Mouse (Mus musculus) forebrain, embryonic 14.5 days (tissue): ENCODE data around the gene Kif16b. TPM values are rescaled to one million over a fixed set of nuclear protein-coding genes. Genes with fewer than 3 reads are reported as not detected.

Source experiments
- ATAC-seq: fragments of 200-750 bp; cut with Nextera tagmentation; 2 replicates; pipeline ENCODE4 v1.8.0; 2017; ENCODE audit warnings: mild to moderate bottlenecking, moderate library complexity
- DNase-seq: peaks from one replicate; pipeline ENCODE4 v3.0.0-alpha.2; 2015; ENCODE audit warnings: low spot score
- H3K27ac ChIP-seq: fragments of 300-500 bp; sonication (generic); 2 replicates; pipeline ENCODE4 v1.5.1; 2014; ENCODE audit warnings: low read depth, mild to moderate bottlenecking, control low read depth, low read length, moderate library complexity
- H3K27me3 ChIP-seq: fragments of 300-500 bp; sonication (generic); replicated peaks from 2 replicates; pipeline ENCODE4 v1.6.1; 2014; ENCODE audit warnings: low read length, control low read depth, mixed read lengths; ENCODE audit not compliant: control insufficient read depth, insufficient read depth
- H3K36me3 ChIP-seq: fragments of 300-500 bp; sonication (generic); 2 replicates; pipeline ENCODE4 v1.6.1; 2014; ENCODE audit warnings: low read length, control low read depth; ENCODE audit not compliant: control insufficient read depth, insufficient read depth
- H3K4me1 ChIP-seq: fragments of 300-500 bp; sonication (generic); 2 replicates; pipeline ENCODE4 v1.6.1; 2014; ENCODE audit warnings: antibody characterized with exemption, low read length, control low read depth; ENCODE audit not compliant: control insufficient read depth, insufficient read depth
- H3K4me2 ChIP-seq: fragments of 300-500 bp; sonication (generic); 2 replicates; pipeline ENCODE4 v1.6.1; 2014; ENCODE audit warnings: mild to moderate bottlenecking, control low read depth, low read length
- H3K4me3 ChIP-seq: fragments of 300-500 bp; sonication (generic); 2 replicates; pipeline ENCODE4 v1.5.1; 2014; ENCODE audit warnings: low read depth, low read length, control low read depth
- H3K9ac ChIP-seq: fragments of 300-500 bp; sonication (generic); 2 replicates; pipeline ENCODE4 v1.6.1; 2014; ENCODE audit warnings: mild to moderate bottlenecking, low read length, control low read depth, moderate library complexity
- H3K9me3 ChIP-seq: fragments of 300-500 bp; sonication (generic); replicated peaks from 2 replicates; pipeline ENCODE4 v1.6.1; 2016; ENCODE audit warnings: low read length, control low read depth, mixed read lengths; ENCODE audit not compliant: control insufficient read depth
- WGBS: fragments of 180-500 bp; shearing (Covaris S2); extraction: QIAGEN DNeasy Blood & Tissue Kit; methylation state at CpG from one replicate; pipeline ENCODE4 v1.1.7; 2014; 5-methylcytosine and 5-hydroxymethylcytosine counted together
- polyA plus RNA-seq: library from polyadenylated mRNA; unstranded; fragments of >200 nt; fragmentation: Nextera tagmentation; extraction: Ambion mirVana; gene quantifications from 2 replicates; pipeline ENCODE4 v1.2.1, GENCODE M21; 2014

Kif16b gene
- polyA plus RNA-seq, 1 experiment from 2014 or later = 3.0 TPM

DNA sequence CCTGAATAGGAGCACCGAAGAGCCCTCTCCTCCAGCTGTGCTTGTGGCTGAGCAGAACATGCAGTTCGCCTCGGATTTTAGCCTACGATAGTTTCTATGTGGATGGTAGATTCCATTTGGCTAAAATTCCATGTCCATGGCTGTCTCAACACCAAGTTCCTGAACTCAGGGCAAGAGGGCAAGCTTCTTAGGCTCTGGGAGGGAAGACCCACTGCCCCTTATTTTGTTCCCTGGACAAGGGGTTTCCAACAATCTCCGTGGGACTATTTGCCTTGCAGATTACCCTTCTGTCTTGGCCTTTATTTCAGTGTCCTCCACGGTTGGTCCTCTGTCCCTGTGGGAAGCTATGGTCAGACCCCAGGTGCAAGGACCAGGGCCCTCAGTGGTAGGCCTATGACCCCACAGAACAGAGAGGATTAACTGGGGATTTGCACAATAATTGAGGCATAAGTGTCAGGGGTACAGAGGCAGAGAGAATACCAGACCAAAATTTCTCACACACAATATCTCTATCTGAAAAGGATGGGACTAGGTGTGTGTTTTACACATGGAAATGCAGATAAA lies 267.3 kb downstream of the Kif16b start:
- no peak overlapping the region for H3K4me3 ChIP-seq
- DNase-seq (no peak), ATAC-seq (no peak)
- WGBS = 59% methylated on average over 6 of the region's 6 CpGs
- H3K9me3 ChIP-seq = no peaks in the 10 kb centered on the region
- no peak overlapping the region for H3K4me2 ChIP-seq
- no peak overlapping the region for H3K9ac ChIP-seq
- no peak overlapping the region for H3K27ac ChIP-seq
- H3K27me3 ChIP-seq = no peaks in the 10 kb centered on the region
- 0 out of 2 replicates have a peak, but pooled peaks cover 3% of the 10 kb centered on the region for H3K4me1 ChIP-seq
- no peaks in the 10 kb centered on the region for H3K36me3 ChIP-seq

DNA sequence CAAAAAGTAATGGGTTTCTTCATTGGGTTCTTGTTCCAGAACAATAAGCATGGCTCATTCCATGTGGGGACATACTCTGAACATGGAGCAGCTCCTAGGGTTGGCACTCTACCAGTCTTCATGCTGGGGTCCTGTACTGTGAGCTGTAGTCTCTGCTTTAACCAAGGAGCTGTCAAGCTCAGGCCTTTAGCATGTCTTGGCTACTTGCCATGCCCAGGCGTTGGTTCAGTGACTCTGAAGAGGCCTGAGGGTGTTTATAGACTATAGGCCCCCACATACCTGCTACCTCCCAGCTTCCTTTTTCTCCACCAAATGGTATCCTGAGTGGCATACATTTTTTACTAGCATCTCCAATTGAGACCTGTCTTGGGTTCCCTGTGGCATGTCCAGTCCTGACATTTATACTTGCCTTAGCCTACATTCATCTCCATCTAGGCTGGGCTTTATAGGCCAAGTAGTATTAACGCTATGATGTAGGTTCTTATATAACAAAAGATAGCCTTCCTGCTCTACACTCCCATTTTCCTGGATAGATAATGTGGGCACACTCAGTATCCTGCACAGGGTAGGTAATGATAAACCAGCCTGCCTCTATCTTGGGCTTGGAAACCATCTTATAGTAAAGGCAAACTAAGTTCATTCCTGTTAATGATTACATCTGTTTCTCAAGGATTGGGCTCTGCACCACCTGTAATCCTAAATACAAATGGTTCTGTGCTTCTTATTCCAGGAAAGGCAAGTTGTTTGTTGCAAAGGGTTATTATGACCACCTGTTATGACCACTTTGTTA lies 271.6 kb downstream of the Kif16b start:
- no peak overlapping the region for H3K4me3 ChIP-seq
- no peaks in the 10 kb centered on the region for H3K36me3 ChIP-seq
- ATAC-seq = no peak
- DNase-seq = no peak
- no peaks in the 10 kb centered on the region for H3K9me3 ChIP-seq
- H3K9ac ChIP-seq = no peak overlapping the region
- H3K4me1 ChIP-seq = no peaks in the 10 kb centered on the region
- no peaks in the 10 kb centered on the region for H3K27me3 ChIP-seq
- no peak overlapping the region for H3K4me2 ChIP-seq
- 58% methylated on average over 2 of the region's 2 CpGs for WGBS
- H3K27ac ChIP-seq = no peak overlapping the region

DNA sequence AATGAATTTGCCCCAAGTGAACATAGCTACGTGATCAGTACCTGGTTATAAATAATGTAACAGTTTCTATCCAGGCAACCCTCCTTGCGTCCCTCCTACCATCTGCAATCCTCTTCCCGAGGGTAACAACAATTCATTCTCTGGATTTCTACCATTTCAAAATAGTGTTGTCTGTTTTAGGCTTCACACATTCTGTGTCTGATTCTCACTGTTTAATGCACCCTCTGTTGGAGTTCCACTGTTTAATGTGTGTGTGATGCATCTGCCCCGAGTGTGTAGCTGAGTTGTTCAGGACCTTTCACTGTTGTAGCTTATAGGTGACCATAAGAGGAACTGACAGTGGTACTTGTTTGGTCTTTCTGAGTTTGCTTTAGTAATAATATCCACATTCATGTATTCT lies 275.6 kb downstream of the Kif16b start:
- no peak for DNase-seq

DNA sequence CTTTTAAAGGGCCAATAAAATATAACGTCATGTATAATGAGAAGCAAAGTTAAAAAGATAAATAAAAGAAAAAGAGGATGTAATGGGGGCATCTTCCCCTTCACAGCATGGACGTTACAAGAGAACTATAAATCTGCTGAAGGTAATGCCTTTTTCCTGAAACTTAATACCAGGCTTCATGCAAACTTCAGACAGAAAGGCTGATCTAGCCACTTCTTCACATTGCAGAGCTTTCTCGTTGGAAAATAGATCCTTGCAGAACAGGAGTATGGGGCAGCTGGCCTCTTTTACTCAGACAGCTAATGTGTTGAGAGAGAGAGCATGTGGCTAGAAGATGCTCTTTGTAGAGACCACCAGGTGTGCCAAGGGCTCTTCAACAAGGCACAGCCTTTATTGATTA lies 276.2 kb downstream of the Kif16b start:
- no peak for ATAC-seq
- H3K4me1 ChIP-seq = no peaks in the 10 kb centered on the region
- H3K27me3 ChIP-seq = no peaks in the 10 kb centered on the region
- no peak overlapping the region for H3K27ac ChIP-seq
- H3K9me3 ChIP-seq = no peaks in the 10 kb centered on the region
- no peak overlapping the region for H3K4me2 ChIP-seq
- DNase-seq = no peak
- 81% methylated on average over 3 of the region's 3 CpGs for WGBS
- no peak overlapping the region for H3K4me3 ChIP-seq
- no peak overlapping the region for H3K9ac ChIP-seq
- no peaks in the 10 kb centered on the region for H3K36me3 ChIP-seq

More for the DNA sequence above, 275.6 kb downstream of the Kif16b start:
- no peak overlapping the region for H3K27ac ChIP-seq
- H3K36me3 ChIP-seq = no peaks in the 10 kb centered on the region
- H3K4me1 ChIP-seq = no peaks in the 10 kb centered on the region
- ATAC-seq = no peak
- H3K27me3 ChIP-seq = no peaks in the 10 kb centered on the region
- 78% methylated on average over 4 of the region's 4 CpGs for WGBS
- H3K9ac ChIP-seq = no peak overlapping the region
- no peaks in the 10 kb centered on the region for H3K9me3 ChIP-seq
- no peak overlapping the region for H3K4me2 ChIP-seq
- H3K4me3 ChIP-seq = no peak overlapping the region

DNA sequence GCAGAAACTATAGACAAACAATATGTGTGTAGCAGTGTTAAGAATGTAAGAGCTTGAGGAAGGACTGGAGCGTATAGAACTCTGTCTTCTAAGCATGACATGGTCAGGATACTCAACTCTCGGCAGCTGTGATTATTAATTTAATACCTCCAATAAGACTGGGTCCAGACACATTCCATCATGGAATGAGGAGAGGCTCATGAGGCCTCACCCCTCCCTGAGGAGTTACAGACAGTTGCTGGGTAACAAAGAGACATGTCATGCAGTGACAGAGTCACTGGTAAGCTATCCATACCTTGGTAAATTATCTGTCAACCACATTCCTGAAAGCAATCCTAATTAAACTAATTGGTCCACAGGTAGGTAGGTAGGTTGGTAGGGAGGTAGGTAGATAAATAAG lies 277.1 kb downstream of the Kif16b start:
- H3K4me2 ChIP-seq = no peak overlapping the region
- H3K9ac ChIP-seq = no peak overlapping the region
- no peaks in the 10 kb centered on the region for H3K36me3 ChIP-seq
- no peak overlapping the region for H3K27ac ChIP-seq
- WGBS = 88% methylated on average over 2 of the region's 2 CpGs
- H3K9me3 ChIP-seq = no peaks in the 10 kb centered on the region
- DNase-seq (no peak), ATAC-seq (no peak)
- H3K4me3 ChIP-seq = no peak overlapping the region
- H3K4me1 ChIP-seq = no peaks in the 10 kb centered on the region
- no peaks in the 10 kb centered on the region for H3K27me3 ChIP-seq

- WGBS = 96% methylated on average over 4 of the region's 4 CpGs
Measured at GRCm38 (mm10) chr2:142621152-142621551, 280.2 kb downstream of the Kif16b start.

GRCm38 (mm10) chr2:142619926-142620325 lies 281.4 kb downstream of the Kif16b start:
- Histone ChIP-seq H3K27me3 (no peaks in the 10 kb centered on the region), H3K9me3 (no peaks in the 10 kb centered on the region), H3K4me3 (no peak overlapping the region), H3K36me3 (no peaks in the 10 kb centered on the region), H3K27ac (no peak overlapping the region), H3K4me2 (no peak overlapping the region), H3K9ac (no peak overlapping the region), H3K4me1 (no peaks in the 10 kb centered on the region)
- no peak for ATAC-seq
- no peak for DNase-seq

More at GRCm38 (mm10) chr2:142621152-142621551, 280.2 kb downstream of the Kif16b start:
- no peak for DNase-seq
- Histone ChIP-seq H3K4me3 (no peak overlapping the region), H3K36me3 (no peaks in the 10 kb centered on the region), H3K4me2 (no peak overlapping the region), H3K27ac (no peak overlapping the region), H3K4me1 (no peaks in the 10 kb centered on the region), H3K9ac (no peak overlapping the region), H3K9me3 (no peaks in the 10 kb centered on the region), H3K27me3 (no peaks in the 10 kb centered on the region)
- no peak for ATAC-seq

DNA sequence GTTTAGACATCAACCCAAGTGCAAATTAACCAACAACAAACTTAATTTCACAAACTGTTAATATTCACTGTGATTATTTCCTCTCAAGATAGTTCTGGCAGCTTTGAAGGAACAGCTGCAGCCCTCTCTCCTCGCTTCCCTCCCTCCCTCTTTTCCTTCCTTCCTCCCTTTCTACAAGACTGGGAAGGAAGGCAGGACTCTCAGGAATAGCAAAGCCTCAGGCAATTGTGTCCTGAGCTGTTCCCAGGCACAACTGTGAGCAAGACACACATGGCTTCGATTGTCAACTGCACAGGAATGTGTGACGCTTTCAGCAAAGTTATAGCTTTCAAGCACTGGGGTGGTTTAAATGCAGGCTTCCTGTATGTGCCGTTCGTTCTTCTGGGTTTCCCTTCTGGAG lies 286.8 kb downstream of the Kif16b start:
- no peak overlapping the region for H3K27ac ChIP-seq
- H3K4me3 ChIP-seq = no peak overlapping the region
- no peaks in the 10 kb centered on the region for H3K4me1 ChIP-seq
- no peak for ATAC-seq
- DNase-seq = peak; percentile 37
- no peaks in the 10 kb centered on the region for H3K36me3 ChIP-seq
- H3K27me3 ChIP-seq = no peaks in the 10 kb centered on the region
- H3K4me2 ChIP-seq = no peak overlapping the region
- H3K9ac ChIP-seq = no peak overlapping the region
- 82% methylated on average over 5 of the region's 5 CpGs for WGBS
- no peaks in the 10 kb centered on the region for H3K9me3 ChIP-seq

GRCm38 (mm10) chr2:142612359-142612953 lies 288.9 kb downstream of the Kif16b start:
- no peaks in the 10 kb centered on the region for H3K36me3 ChIP-seq
- DNase-seq (no peak), ATAC-seq (no peak)
- H3K4me2 ChIP-seq = no peak overlapping the region
- no peak overlapping the region for H3K27ac ChIP-seq
- H3K9me3 ChIP-seq = no peaks in the 10 kb centered on the region
- H3K9ac ChIP-seq = no peak overlapping the region
- H3K4me1 ChIP-seq = no peaks in the 10 kb centered on the region
- WGBS = 84% methylated on average over 5 of the region's 5 CpGs
- no peaks in the 10 kb centered on the region for H3K27me3 ChIP-seq
- no peak overlapping the region for H3K4me3 ChIP-seq
